ENCODE assay signal across 8 mouse cellular contexts in genomic region chr2:153633259-153633658, GRCm38 (mm10). TPM values are rescaled to one million over a fixed set of nuclear protein-coding genes. Genes with fewer than 3 reads are reported as not detected.
A peak's percentile ranks its signal among the peaks of the same experiment; 100 is the strongest.
DNase-seq lines count a peak whose midpoint lies in the region; ATAC-seq lines count a peak whose summit lies in the region.

No protein-coding gene starts in this region.

- H3K36me3 ChIP-seq in erythroblast, embryonic 14.5 days (ENCODE audit: control insufficient read depth): peaks cover 6% of the 10 kb centered on the region
- peaks cover 3% of the 10 kb centered on the region for H3K36me3 ChIP-seq in lung, embryonic 15.5 days
- no peaks in the 10 kb centered on the region for H3K36me3 ChIP-seq in limb, embryonic 11.5 days (ENCODE audit: control insufficient read depth, insufficient read depth, low read length)
- 0 out of 2 replicates have a peak, but pooled peaks cover under 1% of the 10 kb centered on the region for H3K36me3 ChIP-seq in neural tube, embryonic 14.5 days (ENCODE audit: control insufficient read depth, insufficient read depth, low read length)

- 62% methylated on average over 5 of the region's 5 CpGs for WGBS in lung, embryonic 15.5 days
- 87% methylated on average over 5 of the region's 5 CpGs for WGBS in limb, embryonic 11.5 days
- 94% methylated on average over 5 of the region's 5 CpGs for WGBS in neural tube, embryonic 14.5 days

- H3K27me3 ChIP-seq in erythroblast, embryonic 14.5 days (ENCODE audit: control insufficient read depth): no peaks in the 10 kb centered on the region
- no peaks in the 10 kb centered on the region; the same call in 1 of the 2 replicates for H3K27me3 ChIP-seq in lung, embryonic 15.5 days
- no peaks in the 10 kb centered on the region for H3K27me3 ChIP-seq in limb, embryonic 11.5 days (ENCODE audit: control insufficient read depth, insufficient read depth, low read length)
- H3K27me3 ChIP-seq in neural tube, embryonic 14.5 days (ENCODE audit: control insufficient read depth, insufficient read depth, low read length): peaks cover 3% of the 10 kb centered on the region; the same call in 1 of the 2 replicates

- H3K4me2 ChIP-seq in lung, embryonic 15.5 days: peak overlapping the region; percentile 62; the same call in 1 of the 2 replicates
- H3K4me2 ChIP-seq in limb, embryonic 11.5 days (ENCODE audit: low read depth, severe bottlenecking): peak overlapping the region; percentile 59; the same call in 1 of the 2 replicates
- peak overlapping the region; percentile 78; the same call in 1 of the 2 replicates for H3K4me2 ChIP-seq in neural tube, embryonic 14.5 days (ENCODE audit: low read depth, low read length)

- DNase-seq in lung, postnatal 14 days: no peak
- no peak for DNase-seq in limb, embryonic 11.5 days (ENCODE audit: low spot score)
- no peak for DNase-seq in layer of hippocampus, adult 8-10 months (ENCODE audit: low spot score in 2 of 2)

- H3K4me3 ChIP-seq in erythroblast, embryonic 14.5 days (replicated peaks): peak overlapping the region; percentile 91
- H3K4me3 ChIP-seq in lung, embryonic 15.5 days: no peak overlapping the region
- no peak overlapping the region for H3K4me3 ChIP-seq in limb, embryonic 11.5 days (ENCODE audit: low read depth, low read length)
- no peak overlapping the region for H3K4me3 ChIP-seq in neural tube, embryonic 14.5 days (ENCODE audit: low read depth, low read length)

- no peak overlapping the region for H3K27ac ChIP-seq in lung, embryonic 15.5 days
- no peak overlapping the region for H3K27ac ChIP-seq in limb, embryonic 11.5 days (replicated peaks; ENCODE audit: low read depth, low read length)
- H3K27ac ChIP-seq in neural tube, embryonic 14.5 days (ENCODE audit: low read depth, low read length): peak overlapping the region; percentile 88

- no peak overlapping the region for H3K9ac ChIP-seq in lung, embryonic 15.5 days
- H3K9ac ChIP-seq in limb, embryonic 11.5 days (ENCODE audit: low read length): no peak overlapping the region
- H3K9ac ChIP-seq in neural tube, embryonic 14.5 days (replicated peaks; ENCODE audit: low read depth, low read length): no peak overlapping the region

- peaks cover 25% of the 10 kb centered on the region for H3K4me1 ChIP-seq in erythroblast, embryonic 14.5 days (ENCODE audit: control insufficient read depth)
- peaks cover 18% of the 10 kb centered on the region for H3K4me1 ChIP-seq in lung, embryonic 15.5 days
- H3K4me1 ChIP-seq in limb, embryonic 11.5 days (ENCODE audit: control insufficient read depth, insufficient read depth, low read length): no peaks in the 10 kb centered on the region
- peaks cover 9% of the 10 kb centered on the region; the same call in 1 of the 2 replicates for H3K4me1 ChIP-seq in neural tube, embryonic 14.5 days (ENCODE audit: control insufficient read depth, insufficient read depth, low read length)

- ATAC-seq in erythroblast, adult 5-6 weeks (replicated peaks; ENCODE audit: low FRiP score, poor library complexity, severe bottlenecking): no peak
- ATAC-seq in lung, embryonic 15.5 days (ENCODE audit: borderline replicate concordance, extremely low read depth, low FRiP score, low TSS enrichment): no peak
- no peak for ATAC-seq in limb, embryonic 11.5 days (ENCODE audit: insufficient number of reproducible peaks, low FRiP score, low TSS enrichment, low read depth)
- ATAC-seq in neural tube, embryonic 14.5 days (ENCODE audit: low read depth): no peak
- no peak for ATAC-seq in granulocyte monocyte progenitor cell, adult 5-6 weeks (replicated peaks; ENCODE audit: poor library complexity, severe bottlenecking)

- H3K9me3 ChIP-seq in erythroblast, embryonic 14.5 days (ENCODE audit: control insufficient read depth, low read length): no peaks in the 10 kb centered on the region
- no peaks in the 10 kb centered on the region for H3K9me3 ChIP-seq in lung, embryonic 15.5 days
- no peaks in the 10 kb centered on the region for H3K9me3 ChIP-seq in limb, embryonic 11.5 days (ENCODE audit: control insufficient read depth, low read length)
- no peaks in the 10 kb centered on the region for H3K9me3 ChIP-seq in neural tube, embryonic 14.5 days (ENCODE audit: control insufficient read depth, low read length)

RNA-seq across cellular contexts. Expression of gene Commd7, which starts 0.7 kb away (rescaled TPM):
- polyA plus RNA-seq in erythroblast, embryonic 14.5 days (2012): 0.38 TPM in 2 replicates
- total RNA-seq in erythroblast, adult 5-6 weeks (2015; ENCODE audit: low replicate concordance): 9.2 and 18.8 TPM in 2 replicates
- total RNA-seq in erythroblast, adult 5-6 weeks (2017; ENCODE audit: low replicate concordance): 2.4 and 4.3 TPM in 2 replicates
- 83.5 and 84.8 TPM in 2 replicates for polyA plus RNA-seq in lung, embryonic 15.5 days (2015; fragmentation: Nextera tagmentation; extraction: Ambion mirVana)
- polyA plus RNA-seq in limb, embryonic 11.5 days (2014; fragmentation: Nextera tagmentation; extraction: Ambion mirVana): 63.7 and 67.4 TPM in 2 replicates
- polyA plus RNA-seq in neural tube, embryonic 14.5 days (2014; fragmentation: Nextera tagmentation; extraction: Ambion mirVana): 77.1 and 77.3 TPM in 2 replicates
- 24.1 and 32.9 TPM in 2 replicates for total RNA-seq in granulocyte monocyte progenitor cell, adult 5-6 weeks (2014; fragmentation: Nextera tagmentation)
- total RNA-seq in granulocyte monocyte progenitor cell, adult 5-6 weeks (2017): 41.9 and 50.4 TPM in 2 replicates
- total RNA-seq in layer of hippocampus, adult 8-10 months (2022): 10 to 100 TPM; 26.1 to 35.8 (median 29.9) TPM

RNA-seq across cellular contexts. Expression of gene Dnmt3b, which starts 16.0 kb away (rescaled TPM):
- polyA plus RNA-seq in erythroblast, embryonic 14.5 days (2012): 0.05 and 0.08 TPM in 2 replicates
- total RNA-seq in erythroblast, adult 5-6 weeks (2015; ENCODE audit: low replicate concordance): 1.5 and 2.3 TPM in 2 replicates
- 0.94 and 4.0 TPM in 2 replicates for total RNA-seq in erythroblast, adult 5-6 weeks (2017; ENCODE audit: low replicate concordance)
- polyA plus RNA-seq in lung, embryonic 15.5 days (2015; fragmentation: Nextera tagmentation; extraction: Ambion mirVana): 12.3 and 13.0 TPM in 2 replicates
- 20.3 and 22.0 TPM in 2 replicates for polyA plus RNA-seq in limb, embryonic 11.5 days (2014; fragmentation: Nextera tagmentation; extraction: Ambion mirVana)
- polyA plus RNA-seq in neural tube, embryonic 14.5 days (2014; fragmentation: Nextera tagmentation; extraction: Ambion mirVana): 2.9 and 3.6 TPM in 2 replicates
- 18.7 and 23.7 TPM in 2 replicates for total RNA-seq in granulocyte monocyte progenitor cell, adult 5-6 weeks (2014; fragmentation: Nextera tagmentation)
- 13.9 and 18.5 TPM in 2 replicates for total RNA-seq in granulocyte monocyte progenitor cell, adult 5-6 weeks (2017)
- 1 to 10 TPM in 3 of 4 experiments, under 1 TPM in 1; 0.41 to 2.6 (median 2.0) TPM for total RNA-seq in layer of hippocampus, adult 8-10 months (2022)

Comparison
In these comparisons a context has a peak if more than half of its experiments do, and no peak if none do; other contexts are left out.
1. RNA of gene Commd7, which starts 0.7 kb away (polyA plus RNA-seq): 83.5 to 84.8 TPM in lung, embryonic 15.5 days, 77.1 to 77.3 TPM in neural tube, embryonic 14.5 days and 63.7 to 67.4 TPM in limb, embryonic 11.5 days; 0.38 TPM in erythroblast, embryonic 14.5 days; every median in the first group is over 10 times any median in the second.
2. Peak in every context shown above with its lines, with median percentiles within 50 percentile points of each other: H3K4me2 ChIP-seq.